Mouse (Mus musculus) duodenum, adult 2 months (tissue): Measurements from ENCODE around the gene Gm732. TPM values are rescaled to one million over a fixed set of nuclear protein-coding genes. Genes with fewer than 3 reads are reported as not detected.

Experiments
- polyA plus RNA-seq: library from polyadenylated mRNA; depleted of rRNA; stranded (reverse); fragments of >200 nt; gene quantifications from 2 replicates; pipeline ENCODE4 v1.2.3, GENCODE M21; 2012; ENCODE audit warnings: low replicate concordance; rRNA removed

Gene Gm732
- polyA plus RNA-seq = not detected in 2 replicates

DNA sequence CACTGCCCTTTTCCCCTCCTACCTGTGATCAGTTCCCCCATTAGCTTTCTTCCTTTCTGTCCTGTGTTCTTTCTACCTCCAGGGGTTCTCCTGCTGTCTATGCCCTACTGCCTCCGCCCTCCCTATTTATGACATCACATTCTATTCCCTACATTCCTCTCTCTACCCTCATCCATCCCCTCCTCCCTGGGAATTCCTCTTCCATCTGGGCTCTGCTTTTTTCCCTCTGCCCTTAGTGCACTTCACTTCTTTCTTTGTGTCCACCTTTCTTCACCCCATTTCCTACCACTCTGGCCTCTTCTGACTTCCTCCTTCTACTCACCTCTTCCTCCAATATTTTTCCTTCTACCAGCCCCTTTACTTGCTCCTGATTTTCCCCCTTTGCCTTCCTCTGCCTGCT, at the start of gene Gm732:
Gene Gm732 (minus strand): TSS at position 101 of the 400 bp plus-strand sequence.

Other genes with a start within 250 kb of the Gm732 start
- not detected in 2 replicates for gene Tent5d, start 155.9 kb downstream of the Gm732 start, polyA plus RNA-seq
- 0.41 and 0.43 TPM in 2 replicates for gene 2610002M06Rik, start 132.1 kb downstream of the Gm732 start, polyA plus RNA-seq